Mouse (Mus musculus): ENCODE measurements around the gene Gm17662. TPM values are rescaled to one million over a fixed set of nuclear protein-coding genes. Genes with fewer than 3 reads are reported as not detected.

Gm17662 gene
- not detected in 2 replicates for polyA plus RNA-seq (2014; fragmentation: Nextera tagmentation; extraction: Ambion mirVana)

DNA sequence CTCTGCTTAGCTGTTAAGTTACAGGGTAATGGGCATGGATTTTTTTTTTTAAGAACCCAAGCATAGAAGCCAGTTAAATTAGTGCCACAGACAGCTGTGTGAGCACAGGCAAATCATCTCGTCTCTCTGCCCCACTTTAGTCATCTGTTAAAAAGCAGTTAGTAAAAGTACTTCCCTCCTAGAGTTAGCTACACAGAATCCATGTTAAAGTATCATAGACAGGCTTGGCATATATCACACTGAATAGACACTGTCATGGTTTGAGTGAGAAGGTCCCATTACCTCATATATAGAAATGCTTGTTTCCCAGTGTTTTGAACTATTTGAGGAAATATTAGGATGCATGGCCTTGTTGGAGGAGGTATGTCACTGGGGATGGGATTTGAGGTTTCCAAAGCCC, at the start of gene Gm17662:
Gm17662 (plus strand) TSS at position 301 of the 400 bp plus-strand sequence.
- Histone ChIP-seq H3K9ac (ENCODE audit: low read length) (no peak within 1 kb of the TSS), H3K4me2 (ENCODE audit: low read depth, low read length, severe bottlenecking) (no peak within 1 kb of the TSS), H3K4me3 (ENCODE audit: low read depth, low read length) (no peak within 1 kb of the TSS), H3K27ac (ENCODE audit: low read depth, low read length) (no peak within 1 kb of the TSS), H3K27me3 (ENCODE audit: control insufficient read depth, insufficient read depth, low read length) (no peaks in the 10 kb centered on the region), H3K9me3 (ENCODE audit: control insufficient read depth, low read length) (no peaks in the 10 kb centered on the region), H3K4me1 (replicated peaks; ENCODE audit: control insufficient read depth, insufficient read depth, low read length) (no peaks in the 10 kb centered on the region), H3K36me3 (ENCODE audit: control insufficient read depth, insufficient read depth, low read length) (no peaks in the 10 kb centered on the region)
- DNase-seq (ENCODE audit: low spot score): no peak
- no peak for ATAC-seq (replicated peaks; ENCODE audit: low FRiP score)
- 72% methylated on average over 1 of the region's 1 CpGs for WGBS

- Histone ChIP-seq H3K27ac (ENCODE audit: low read depth, low read length) (no peak overlapping the region), H3K4me3 (ENCODE audit: low read depth, low read length) (no peak overlapping the region), H3K27me3 (ENCODE audit: control insufficient read depth, insufficient read depth, low read length) (no peaks in the 10 kb centered on the region), H3K4me2 (ENCODE audit: low read depth, low read length, severe bottlenecking) (no peak overlapping the region), H3K36me3 (ENCODE audit: control insufficient read depth, insufficient read depth, low read length) (no peaks in the 10 kb centered on the region), H3K4me1 (replicated peaks; ENCODE audit: control insufficient read depth, insufficient read depth, low read length) (no peaks in the 10 kb centered on the region), H3K9ac (ENCODE audit: low read length) (no peak overlapping the region), H3K9me3 (ENCODE audit: control insufficient read depth, low read length) (no peaks in the 10 kb centered on the region)
- ATAC-seq (replicated peaks; ENCODE audit: low FRiP score) (no peak), DNase-seq (ENCODE audit: low spot score) (no peak)
- 79% methylated on average over 10 of the region's 10 CpGs for WGBS
Measured at GRCm38 (mm10) chr4:104810710-104811286, 46.3 kb upstream of the Gm17662 start.

DNA sequence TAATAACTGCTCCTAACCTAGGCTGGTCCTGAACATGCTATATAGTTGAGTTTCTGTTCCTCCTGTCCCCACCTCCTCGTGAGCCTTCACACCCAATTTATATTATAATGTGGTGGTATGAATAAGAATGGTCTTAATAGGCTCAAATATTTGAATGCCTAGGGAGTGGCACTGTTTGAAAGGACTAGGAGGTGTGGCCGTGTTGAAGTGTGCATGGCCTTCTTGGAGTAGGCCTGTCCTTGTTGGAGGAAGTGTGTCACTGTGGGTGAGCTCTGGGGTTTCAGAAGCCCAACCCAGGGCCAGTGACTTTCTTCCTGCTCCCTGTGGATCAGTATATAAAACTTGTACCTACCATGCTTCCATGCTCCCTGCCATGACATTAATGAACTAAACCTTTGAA, 43.5 kb upstream of the Gm17662 start:
- no peak overlapping the region for H3K4me3 ChIP-seq (ENCODE audit: low read depth, low read length)
- no peaks in the 10 kb centered on the region for H3K9me3 ChIP-seq (ENCODE audit: control insufficient read depth, low read length)
- no peak for DNase-seq (ENCODE audit: low spot score)
- no peak for ATAC-seq (replicated peaks; ENCODE audit: low FRiP score)
- 75% methylated on average over 2 of the region's 2 CpGs for WGBS
- no peaks in the 10 kb centered on the region for H3K27me3 ChIP-seq (ENCODE audit: control insufficient read depth, insufficient read depth, low read length)
- no peaks in the 10 kb centered on the region for H3K4me1 ChIP-seq (replicated peaks; ENCODE audit: control insufficient read depth, insufficient read depth, low read length)
- no peak overlapping the region for H3K9ac ChIP-seq (ENCODE audit: low read length)
- H3K4me2 ChIP-seq (ENCODE audit: low read depth, low read length, severe bottlenecking): no peak overlapping the region
- no peaks in the 10 kb centered on the region for H3K36me3 ChIP-seq (ENCODE audit: control insufficient read depth, insufficient read depth, low read length)
- no peak overlapping the region for H3K27ac ChIP-seq (ENCODE audit: low read depth, low read length)

GRCm38 (mm10) chr4:104816519-104817232, 40.5 kb upstream of the Gm17662 start:
- Histone ChIP-seq H3K4me1 (replicated peaks; ENCODE audit: control insufficient read depth, insufficient read depth, low read length) (no peaks in the 10 kb centered on the region), H3K27ac (ENCODE audit: low read depth, low read length) (no peak overlapping the region), H3K4me2 (ENCODE audit: low read depth, low read length, severe bottlenecking) (no peak overlapping the region), H3K4me3 (ENCODE audit: low read depth, low read length) (no peak overlapping the region), H3K9ac (ENCODE audit: low read length) (no peak overlapping the region), H3K9me3 (ENCODE audit: control insufficient read depth, low read length) (no peaks in the 10 kb centered on the region), H3K27me3 (ENCODE audit: control insufficient read depth, insufficient read depth, low read length) (no peaks in the 10 kb centered on the region), H3K36me3 (ENCODE audit: control insufficient read depth, insufficient read depth, low read length) (no peaks in the 10 kb centered on the region)
- DNase-seq (ENCODE audit: low spot score) (peak; percentile 7), ATAC-seq (replicated peaks; ENCODE audit: low FRiP score) (no peak)
- 89% methylated on average over 4 of the region's 4 CpGs for WGBS

DNA sequence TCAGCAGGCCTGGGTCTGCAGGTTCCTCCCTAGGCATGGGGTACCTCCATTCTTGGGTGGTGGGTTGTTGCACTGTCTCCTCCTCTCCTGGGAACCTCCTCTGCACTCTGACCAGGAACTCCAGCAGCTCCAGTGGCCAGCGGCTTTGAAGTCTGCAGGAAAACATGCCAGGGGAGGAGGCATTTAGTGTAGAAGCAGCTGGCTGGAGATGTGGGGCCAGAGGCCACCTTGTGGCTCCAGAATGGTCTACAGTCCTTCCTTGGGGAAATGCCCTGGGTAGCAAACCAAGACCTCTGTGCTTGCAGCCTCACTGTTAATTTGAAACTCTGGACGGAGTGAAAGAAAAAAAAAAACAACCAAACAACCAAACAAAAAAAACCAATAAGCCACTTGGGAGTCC, 39.6 kb upstream of the Gm17662 start:
- no peak overlapping the region for H3K4me2 ChIP-seq (ENCODE audit: low read depth, low read length, severe bottlenecking)
- peak; percentile 38 for DNase-seq (ENCODE audit: low spot score)
- ATAC-seq (replicated peaks; ENCODE audit: low FRiP score): no peak
- no peaks in the 10 kb centered on the region for H3K4me1 ChIP-seq (replicated peaks; ENCODE audit: control insufficient read depth, insufficient read depth, low read length)
- no peak overlapping the region for H3K9ac ChIP-seq (ENCODE audit: low read length)
- H3K27me3 ChIP-seq (ENCODE audit: control insufficient read depth, insufficient read depth, low read length): no peaks in the 10 kb centered on the region
- H3K9me3 ChIP-seq (ENCODE audit: control insufficient read depth, low read length): no peaks in the 10 kb centered on the region
- H3K27ac ChIP-seq (ENCODE audit: low read depth, low read length): no peak overlapping the region
- H3K4me3 ChIP-seq (ENCODE audit: low read depth, low read length): no peak overlapping the region
- H3K36me3 ChIP-seq (ENCODE audit: control insufficient read depth, insufficient read depth, low read length): no peaks in the 10 kb centered on the region
- 73% methylated on average over 2 of the region's 2 CpGs for WGBS

DNA sequence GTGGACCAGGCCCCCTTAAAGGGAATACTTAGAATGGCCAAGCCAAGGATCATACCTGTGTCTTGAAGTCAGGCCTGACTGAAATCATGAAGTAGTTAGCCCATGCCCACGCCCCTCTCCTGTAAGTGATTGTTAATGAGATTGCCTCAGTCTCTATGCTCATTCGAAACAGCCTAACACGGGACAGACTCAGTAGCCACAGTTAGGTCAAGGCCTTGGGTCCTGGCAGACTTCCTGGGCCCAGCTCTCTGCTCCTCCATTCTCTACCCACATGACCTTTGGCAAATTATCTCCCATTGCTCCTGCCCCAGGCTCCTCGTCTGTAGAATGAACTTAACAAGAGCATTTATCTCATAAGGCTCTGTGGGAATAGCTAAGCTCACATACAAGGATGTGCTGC, 38.1 kb upstream of the Gm17662 start:
- WGBS: 55% methylated on average over 4 of the region's 4 CpGs
- no peaks in the 10 kb centered on the region for H3K9me3 ChIP-seq (ENCODE audit: control insufficient read depth, low read length)
- no peak for ATAC-seq (replicated peaks; ENCODE audit: low FRiP score)
- no peak overlapping the region for H3K4me3 ChIP-seq (ENCODE audit: low read depth, low read length)
- H3K27me3 ChIP-seq (ENCODE audit: control insufficient read depth, insufficient read depth, low read length): no peaks in the 10 kb centered on the region
- DNase-seq (ENCODE audit: low spot score): peak; percentile 40
- no peak overlapping the region for H3K9ac ChIP-seq (ENCODE audit: low read length)
- no peaks in the 10 kb centered on the region for H3K36me3 ChIP-seq (ENCODE audit: control insufficient read depth, insufficient read depth, low read length)
- no peak overlapping the region for H3K4me2 ChIP-seq (ENCODE audit: low read depth, low read length, severe bottlenecking)
- no peaks in the 10 kb centered on the region for H3K4me1 ChIP-seq (replicated peaks; ENCODE audit: control insufficient read depth, insufficient read depth, low read length)
- H3K27ac ChIP-seq (ENCODE audit: low read depth, low read length): no peak overlapping the region

- Histone ChIP-seq H3K4me1 (replicated peaks; ENCODE audit: control insufficient read depth, insufficient read depth, low read length) (no peaks in the 10 kb centered on the region), H3K27me3 (ENCODE audit: control insufficient read depth, insufficient read depth, low read length) (no peaks in the 10 kb centered on the region), H3K4me2 (ENCODE audit: low read depth, low read length, severe bottlenecking) (no peak overlapping the region), H3K9me3 (ENCODE audit: control insufficient read depth, low read length) (no peaks in the 10 kb centered on the region), H3K36me3 (ENCODE audit: control insufficient read depth, insufficient read depth, low read length) (no peaks in the 10 kb centered on the region), H3K27ac (ENCODE audit: low read depth, low read length) (no peak overlapping the region), H3K9ac (ENCODE audit: low read length) (no peak overlapping the region), H3K4me3 (ENCODE audit: low read depth, low read length) (no peak overlapping the region)
- no peak for ATAC-seq (replicated peaks; ENCODE audit: low FRiP score)
- 69% methylated on average over 4 of the region's 4 CpGs for WGBS
- DNase-seq (ENCODE audit: low spot score): peak; percentile 11
Measured at GRCm38 (mm10) chr4:104819891-104820290, 37.2 kb upstream of the Gm17662 start.

- no peaks in the 10 kb centered on the region for H3K9me3 ChIP-seq (ENCODE audit: control insufficient read depth, low read length)
- H3K9ac ChIP-seq (ENCODE audit: low read length): no peak overlapping the region
- no peaks in the 10 kb centered on the region for H3K4me1 ChIP-seq (replicated peaks; ENCODE audit: control insufficient read depth, insufficient read depth, low read length)
- H3K27me3 ChIP-seq (ENCODE audit: control insufficient read depth, insufficient read depth, low read length): no peaks in the 10 kb centered on the region
- H3K4me2 ChIP-seq (ENCODE audit: low read depth, low read length, severe bottlenecking): no peak overlapping the region
- WGBS: 84% methylated on average over 4 of the region's 4 CpGs
- no peaks in the 10 kb centered on the region for H3K36me3 ChIP-seq (ENCODE audit: control insufficient read depth, insufficient read depth, low read length)
- DNase-seq (ENCODE audit: low spot score) (peak; percentile 19), ATAC-seq (replicated peaks; ENCODE audit: low FRiP score) (no peak)
- no peak overlapping the region for H3K27ac ChIP-seq (ENCODE audit: low read depth, low read length)
- H3K4me3 ChIP-seq (ENCODE audit: low read depth, low read length): no peak overlapping the region
Measured at GRCm38 (mm10) chr4:104823597-104824101, 33.5 kb upstream of the Gm17662 start.

Measured in forebrain, embryonic 11.5 days (tissue).